ENCODE assay signal across 8 mouse cellular contexts in genomic region chr12:31635240-31635607, GRCm38 (mm10). TPM values are rescaled to one million over a fixed set of nuclear protein-coding genes. Genes with fewer than 3 reads are reported as not detected.
DNase-seq lines count a peak whose midpoint lies in the region; ATAC-seq and TF ChIP-seq lines count a peak whose summit lies in the region.

No protein-coding gene starts in this region.

- peak overlapping the region in 1 of 2 experiments; percentile 82; a peak in 1 of 4 replicates for H3K27ac ChIP-seq in heart, embryonic 14.5 days (replicated peaks in 1 of 2; ENCODE audit: control insufficient read depth in 1 of 2, insufficient read depth in 1 of 2, low read depth in 2 of 2, low read length in 2 of 2)
- H3K27ac ChIP-seq in ES-E14 (ENCODE audit: insufficient read depth, low read depth, low read length, poor library complexity, severe bottlenecking): no peak overlapping the region
- H3K27ac ChIP-seq in forebrain, embryonic 16.5 days (ENCODE audit: low read length): no peak overlapping the region; the same call in 1 of the 2 replicates
- no peak overlapping the region for H3K27ac ChIP-seq in liver, embryonic 16.5 days (ENCODE audit: low read length)
- no peak overlapping the region for H3K27ac ChIP-seq in cerebellum, adult 2 months (ENCODE audit: insufficient read depth, low read length)

- TF ChIP-seq CTCF in cerebellum, adult 2 months (IDR thresholded peaks at IDR 0.05; ENCODE audit: borderline replicate concordance, insufficient read depth, low read depth, low read length): no peak

- no peak for DNase-seq in heart, postnatal 25 days (ENCODE audit: low spot score)
- DNase-seq in ES-E14 (ENCODE audit: low read depth, low spot score): no peak
- DNase-seq in right cerebral cortex, adult 18-20 months: no peak
- no peak for DNase-seq in cerebellum, adult 2 months
- DNase-seq in cerebellum, postnatal 25 days: no peak

- H3K9ac ChIP-seq in heart, embryonic 14.5 days (ENCODE audit: low read length): peak overlapping the region; percentile 91
- no peak overlapping the region for H3K9ac ChIP-seq in ES-E14 (ENCODE audit: insufficient read depth, low read depth, low read length, poor library complexity, severe bottlenecking)
- no peak overlapping the region for H3K9ac ChIP-seq in forebrain, embryonic 16.5 days (replicated peaks; ENCODE audit: low read depth, low read length)
- H3K9ac ChIP-seq in liver, embryonic 16.5 days (ENCODE audit: low read depth, low read length): peak overlapping the region; percentile 83

- H3K4me3 ChIP-seq in heart, embryonic 14.5 days (ENCODE audit: control insufficient read depth in 1 of 2, insufficient read depth in 1 of 2, low read depth in 1 of 2, low read length in 2 of 2): no peak overlapping the region
- H3K4me3 ChIP-seq in ES-E14 (ENCODE audit: insufficient read depth in 1 of 2, low read depth in 1 of 2, low read length in 2 of 2, poor library complexity in 1 of 2, severe bottlenecking in 1 of 2): peak overlapping the region; percentile 70 to 72; a peak in 3 of 4 replicates
- no peak overlapping the region for H3K4me3 ChIP-seq in forebrain, embryonic 16.5 days (replicated peaks; ENCODE audit: low read length)
- H3K4me3 ChIP-seq in liver, embryonic 16.5 days (ENCODE audit: low read depth, low read length): no peak overlapping the region; the same call in 1 of the 2 replicates
- no peak overlapping the region for H3K4me3 ChIP-seq in cerebellum, adult 2 months (replicated peaks; ENCODE audit: insufficient read depth, low read depth, low read length)

- H3K9me3 ChIP-seq in heart, embryonic 14.5 days (ENCODE audit: control insufficient read depth, low read length): no peaks in the 10 kb centered on the region
- no peaks in the 10 kb centered on the region for H3K9me3 ChIP-seq in ES-E14 (ENCODE audit: control insufficient read depth, insufficient read depth, low read depth, low read length)
- no peaks in the 10 kb centered on the region for H3K9me3 ChIP-seq in forebrain, embryonic 16.5 days (ENCODE audit: control insufficient read depth, low read length)
- no peaks in the 10 kb centered on the region for H3K9me3 ChIP-seq in liver, embryonic 16.5 days (replicated peaks; ENCODE audit: control insufficient read depth, low read length)

- H3K27me3 ChIP-seq in heart, embryonic 14.5 days (ENCODE audit: control insufficient read depth, insufficient read depth, low read length): no peaks in the 10 kb centered on the region
- H3K27me3 ChIP-seq in forebrain, embryonic 16.5 days (replicated peaks; ENCODE audit: control insufficient read depth, insufficient read depth, low read length): no peaks in the 10 kb centered on the region
- no peaks in the 10 kb centered on the region for H3K27me3 ChIP-seq in liver, embryonic 16.5 days (ENCODE audit: control insufficient read depth, insufficient read depth, low read depth, low read length)
- no peaks in the 10 kb centered on the region for H3K27me3 ChIP-seq in cerebellum, adult 2 months (ENCODE audit: control insufficient read depth, insufficient read depth, low read length)

- no peak for TF ChIP-seq POLR2A in cerebellum, adult 2 months (IDR thresholded peaks at IDR 0.05; ENCODE audit: borderline replicate concordance, insufficient read depth, low read length)

- ATAC-seq in heart, embryonic 14.5 days (ENCODE audit: insufficient number of reproducible peaks, insufficient read depth, low FRiP score, low read depth): no peak
- peak; percentile 39; the same call in 1 of the 2 replicates for ATAC-seq in forebrain, embryonic 16.5 days
- ATAC-seq in liver, embryonic 16.5 days (ENCODE audit: low read depth): no peak

- H3K4me1 ChIP-seq in heart, embryonic 14.5 days (ENCODE audit: control insufficient read depth in 2 of 2, insufficient read depth in 2 of 2, low read length in 2 of 2): peaks cover 2 to 10% of the 10 kb centered on the region in 2 experiments; a peak in 3 of 4 replicates
- peaks cover 0 to 4% of the 10 kb centered on the region in 2 experiments; a peak in 1 of 4 replicates for H3K4me1 ChIP-seq in ES-E14 (ENCODE audit: control insufficient read depth in 2 of 2, insufficient read depth in 2 of 2, low read length in 2 of 2, poor library complexity in 1 of 2)
- H3K4me1 ChIP-seq in forebrain, embryonic 16.5 days (replicated peaks; ENCODE audit: control insufficient read depth, insufficient read depth, low read length): peaks cover 9% of the 10 kb centered on the region
- H3K4me1 ChIP-seq in liver, embryonic 16.5 days (ENCODE audit: control insufficient read depth, low read depth, low read length): peaks cover 6% of the 10 kb centered on the region
- H3K4me1 ChIP-seq in cerebellum, adult 2 months (ENCODE audit: control insufficient read depth, insufficient read depth, low read length): no peaks in the 10 kb centered on the region; the same call in 1 of the 2 replicates

- peaks cover 3% of the 10 kb centered on the region for H3K36me3 ChIP-seq in heart, embryonic 14.5 days (ENCODE audit: control insufficient read depth, insufficient read depth, low read length)
- H3K36me3 ChIP-seq in ES-E14 (ENCODE audit: control insufficient read depth, insufficient read depth, low read length, poor library complexity, severe bottlenecking): no peaks in the 10 kb centered on the region; the same call in 1 of the 2 replicates
- H3K36me3 ChIP-seq in forebrain, embryonic 16.5 days (ENCODE audit: control insufficient read depth, insufficient read depth): no peaks in the 10 kb centered on the region
- H3K36me3 ChIP-seq in liver, embryonic 16.5 days (ENCODE audit: control insufficient read depth, insufficient read depth): no peaks in the 10 kb centered on the region

- H3K4me2 ChIP-seq in heart, embryonic 14.5 days (ENCODE audit: low read length): peak overlapping the region; percentile 89
- H3K4me2 ChIP-seq in forebrain, embryonic 16.5 days (ENCODE audit: low read length): peak overlapping the region; percentile 76
- H3K4me2 ChIP-seq in liver, embryonic 16.5 days (ENCODE audit: low read depth, low read length): peak overlapping the region; percentile 95

- 92% methylated on average over 3 of the region's 3 CpGs for WGBS in heart, embryonic 14.5 days
- WGBS in forebrain, embryonic 16.5 days: 85% methylated on average over 3 of the region's 3 CpGs
- WGBS in liver, embryonic 16.5 days (ENCODE audit: insufficient replicate concordance): 90% methylated on average over 3 of the region's 3 CpGs
- WGBS in cerebellum, adult 2 months: 87% methylated on average over 3 of the region's 3 CpGs

- in situ Hi-C loops in ES-E14 (cut with MboI; ENCODE audit: low sequenced_read_pairs in 2 of 2, unreplicated experiment in 2 of 2): no loop called here

- intact Hi-C loops in heart, postnatal 25 days (cut with DNase I): loop anchor here (1.0 kb wide), 1 partner anchor 19 kb away; the partner anchor contains the start of genes Cog5 and Dus4l

TF ChIP-seq in ES-E14, 5 proteins besides CTCF, POLR2A, EP300 and RAD21:
- no peak for TF ChIP-seq CHD2 (IDR thresholded peaks at IDR 0.05; ENCODE audit: low read depth, low read length)
- no peak for TF ChIP-seq ZNF384 (IDR thresholded peaks at IDR 0.05; ENCODE audit: low read depth, low read length)
- TF ChIP-seq ZC3H11A (IDR thresholded peaks at IDR 0.05; ENCODE audit: borderline replicate concordance, low read depth, low read length): no peak
- no peak for TF ChIP-seq MAFK (IDR thresholded peaks at IDR 0.05; ENCODE audit: insufficient read depth, low read depth, low read length)
- TF ChIP-seq HCFC1 (IDR thresholded peaks at IDR 0.05; ENCODE audit: borderline replicate concordance, insufficient read depth, low read length): no peak
TF ChIP-seq in ES-E14: peak in this region for 0.

RNA-seq across cellular contexts. Expression of gene Bcap29, which starts 0.8 kb away (rescaled TPM):
- polyA plus RNA-seq in heart, embryonic 14.5 days (2014; fragmentation: Nextera tagmentation; extraction: Ambion mirVana): 49.4 and 51.0 TPM in 2 replicates
- total RNA-seq in heart, postnatal 25 days (2021): 10 to 100 TPM; 30.6 to 34.5 TPM
- total RNA-seq in ES-E14 (2012; rRNA removed): 12.4 and 19.8 TPM in 2 replicates
- 29.8 and 30.7 TPM in 2 replicates for polyA plus RNA-seq in forebrain, embryonic 16.5 days (2015; fragmentation: Nextera tagmentation; extraction: Ambion mirVana)
- polyA plus RNA-seq in liver, embryonic 16.5 days (2015; fragmentation: Nextera tagmentation; extraction: Ambion mirVana): 18.3 and 18.6 TPM in 2 replicates
- polyA plus RNA-seq in cerebellum, adult 2 months (2012; rRNA removed): 30.5 and 33.8 TPM in 2 replicates

RNA-seq across cellular contexts. Expression of gene Dus4l, which starts 19.4 kb away (rescaled TPM):
- 6.8 and 8.2 TPM in 2 replicates for polyA plus RNA-seq in heart, embryonic 14.5 days (2014; fragmentation: Nextera tagmentation; extraction: Ambion mirVana)
- total RNA-seq in heart, postnatal 25 days (2021): 1 to 10 TPM; 7.4 to 8.5 TPM
- 8.7 and 9.1 TPM in 2 replicates for total RNA-seq in ES-E14 (2012; rRNA removed)
- polyA plus RNA-seq in forebrain, embryonic 16.5 days (2015; fragmentation: Nextera tagmentation; extraction: Ambion mirVana): 7.2 and 9.0 TPM in 2 replicates
- polyA plus RNA-seq in liver, embryonic 16.5 days (2015; fragmentation: Nextera tagmentation; extraction: Ambion mirVana): 2.4 and 2.6 TPM in 2 replicates
- polyA plus RNA-seq in cerebellum, adult 2 months (2012; rRNA removed): 8.3 and 8.4 TPM in 2 replicates

RNA-seq across cellular contexts. Expression of gene Cog5, which starts 19.4 kb away (rescaled TPM):
- polyA plus RNA-seq in heart, embryonic 14.5 days (2014; fragmentation: Nextera tagmentation; extraction: Ambion mirVana): 38.0 and 39.2 TPM in 2 replicates
- total RNA-seq in heart, postnatal 25 days (2021): 10 to 100 TPM; 49.6 to 53.9 TPM
- total RNA-seq in ES-E14 (2012; rRNA removed): 33.3 and 37.5 TPM in 2 replicates
- 25.0 and 25.1 TPM in 2 replicates for polyA plus RNA-seq in forebrain, embryonic 16.5 days (2015; fragmentation: Nextera tagmentation; extraction: Ambion mirVana)
- polyA plus RNA-seq in liver, embryonic 16.5 days (2015; fragmentation: Nextera tagmentation; extraction: Ambion mirVana): 7.6 and 7.7 TPM in 2 replicates
- 34.6 and 37.6 TPM in 2 replicates for polyA plus RNA-seq in cerebellum, adult 2 months (2012; rRNA removed)

Comparison
In these comparisons a context has a peak if more than half of its experiments do, and no peak if none do; other contexts are left out.
1. H3K4me3 ChIP-seq: peak in ES-E14 (2 of 2); none in heart, embryonic 14.5 days (0 of 2), forebrain, embryonic 16.5 days (single experiment), liver, embryonic 16.5 days (single experiment) and cerebellum, adult 2 months (single experiment).
2. H3K9ac ChIP-seq: peak in heart, embryonic 14.5 days (single experiment) and liver, embryonic 16.5 days (single experiment); none in ES-E14 (single experiment) and forebrain, embryonic 16.5 days (single experiment).
3. Peak in every context shown above with its lines, with median percentiles within 50 percentile points of each other: H3K4me2 ChIP-seq.